Mouse (Mus musculus) spleen, adult 2 months (tissue): Measurements from ENCODE around the gene Ppp6r1. TPM values are rescaled to one million over a fixed set of nuclear protein-coding genes. Genes with fewer than 3 reads are reported as not detected.
"Not testable (repeated sequence)": the region's sequence is repeated elsewhere in the genome, so short reads cannot be mapped to it uniquely, and the experiment has no call there.

Source experiments
- DNase-seq, 2 experiments: peaks; one replicate each; pipeline versions ENCODE4 v3.0.0 to v3.0.0-alpha.2; 2012 to 2021; ENCODE audit warnings: low spot score in 2 of 2, low read depth in 1 of 2
- H3K27ac ChIP-seq: fragments of 200-500 bp; 2 replicates; pipeline ENCODE4 v1.5.1; 2012; ENCODE audit warnings: low read length, inconsistent platforms; ENCODE audit not compliant: insufficient read depth
- H3K27me3 ChIP-seq: fragments of 200-500 bp; 2 replicates; pipeline ENCODE4 v1.6.1; 2012; ENCODE audit warnings: mild to moderate bottlenecking, moderate library complexity, low read length, inconsistent platforms; ENCODE audit not compliant: control insufficient read depth, insufficient read depth
- H3K36me3 ChIP-seq: fragments of 200-500 bp; 2 replicates; pipeline ENCODE4 v1.6.1; 2012; ENCODE audit warnings: mild to moderate bottlenecking, low read length, inconsistent platforms; ENCODE audit not compliant: control insufficient read depth, insufficient read depth
- H3K4me1 ChIP-seq: fragments of 200-500 bp; 2 replicates; pipeline ENCODE4 v1.6.1; 2011; ENCODE audit warnings: inconsistent platforms; ENCODE audit not compliant: control insufficient read depth, insufficient read depth, insufficient read length
- H3K4me3 ChIP-seq: fragments of 200-500 bp; 2 replicates; pipeline ENCODE4 v1.5.1; 2011; ENCODE audit warnings: mild to moderate bottlenecking, inconsistent platforms; ENCODE audit not compliant: insufficient read depth, insufficient read length; ENCODE audit errors: extremely low read depth
- CTCF ChIP-seq: fragments of 200-500 bp; IDR thresholded peaks from 2 replicates; pipeline ENCODE4 v1.5.1; 2011; ENCODE audit warnings: mild to moderate bottlenecking, inconsistent platforms; ENCODE audit not compliant: insufficient read depth, insufficient read length, insufficient replicate concordance; ENCODE audit errors: extremely low read depth
- POLR2A ChIP-seq: fragments of 200-500 bp; IDR thresholded peaks from 2 replicates; pipeline ENCODE4 v1.6.1; 2011; ENCODE audit warnings: low read depth, low read length, inconsistent platforms
- WGBS: fragments of 180-500 bp; shearing (Covaris S2); methylation state at CpG from one replicate; pipeline ENCODE4 v1.1.7; 2018; 5-methylcytosine and 5-hydroxymethylcytosine counted together
- polyA plus RNA-seq: library from polyadenylated mRNA; depleted of rRNA; stranded (reverse); fragments of >200 nt; gene quantifications from 2 replicates; pipeline ENCODE4 v1.2.3, GENCODE M21; 2012; rRNA removed

Ppp6r1 gene
- polyA plus RNA-seq, 1 experiment, result 136 TPM

- Histone ChIP-seq H3K4me1 (no peaks in the 10 kb centered on the region), H3K27me3 (no peaks in the 10 kb centered on the region), H3K4me3 (no peak overlapping the region), H3K36me3 (no peaks in the 10 kb centered on the region), H3K27ac (no peak overlapping the region)
- WGBS, result 89% methylated on average over 12 of the region's 12 CpGs
- TF ChIP-seq CTCF (no peak), POLR2A (no peak)
- DNase-seq, result no peak
These were observed 47.3 kb downstream of the Ppp6r1 start for GRCm38 (mm10) chr7:4611511-4611910.

- no peaks in the 10 kb centered on the region for H3K27me3 ChIP-seq
- no peaks in the 10 kb centered on the region for H3K36me3 ChIP-seq
- 70% methylated on average over 5 of the region's 5 CpGs for WGBS
- H3K27ac ChIP-seq, result no peak overlapping the region
- H3K4me3 ChIP-seq, result no peak overlapping the region
- no peak for DNase-seq
- TF ChIP-seq CTCF (no peak), POLR2A (no peak)
- no peaks in the 10 kb centered on the region for H3K4me1 ChIP-seq
These were observed 50.8 kb downstream of the Ppp6r1 start for GRCm38 (mm10) chr7:4608002-4608401.

GRCm38 (mm10) chr7:4603873-4604272, 54.9 kb downstream of the Ppp6r1 start, which contains the start of gene Ptprh:
Gene Ptprh (minus strand): TSS chr7:4604041.
- no peak for DNase-seq
- H3K4me1 ChIP-seq, result no peaks in the 10 kb centered on the region
- 74% methylated on average over 6 of the region's 6 CpGs for WGBS

GRCm38 (mm10) chr7:4602969-4603368, 55.9 kb downstream of the Ppp6r1 start:
- Histone ChIP-seq H3K27me3 (no peaks in the 10 kb centered on the region), H3K4me1 (no peaks in the 10 kb centered on the region), H3K4me3 (no peak overlapping the region), H3K36me3 (no peaks in the 10 kb centered on the region), H3K27ac (no peak overlapping the region)
- TF ChIP-seq POLR2A, result no peak
- no peak for TF ChIP-seq CTCF
- WGBS, result 88% methylated on average over 6 of the region's 6 CpGs
- DNase-seq, result no peak

More at GRCm38 (mm10) chr7:4603873-4604272, 54.9 kb downstream of the Ppp6r1 start, which contains the start of gene Ptprh:
- Histone ChIP-seq H3K27me3 (no peaks in the 10 kb centered on the region), H3K36me3 (no peaks in the 10 kb centered on the region), H3K27ac (no peak within 1 kb of the TSS), H3K4me3 (no peak within 1 kb of the TSS)
- no peak for TF ChIP-seq POLR2A
- no peak for TF ChIP-seq CTCF

GRCm38 (mm10) chr7:4597046-4597445, 61.8 kb downstream of the Ppp6r1 start:
- not testable (repeated sequence) for H3K4me3 ChIP-seq, H3K27me3 ChIP-seq

More at GRCm38 (mm10) chr7:4597046-4597445, 61.8 kb downstream of the Ppp6r1 start:
- WGBS, result 36% methylated on average over 4 of the region's 4 CpGs
- not testable (repeated sequence) for H3K27ac ChIP-seq, DNase-seq, H3K4me1 ChIP-seq, H3K36me3 ChIP-seq

Other genes with a start within 250 kb of the Ppp6r1 start
- gene Rdh13, start 213.4 kb downstream of the Ppp6r1 start, polyA plus RNA-seq, result 6.4 and 7.8 TPM in 2 replicates
- gene Eps8l1, start 198.3 kb downstream of the Ppp6r1 start, polyA plus RNA-seq, result 0.12 and 0.18 TPM in 2 replicates
- gene Ppp1r12c, start 157.3 kb downstream of the Ppp6r1 start, polyA plus RNA-seq, result 92.6 and 98.8 TPM in 2 replicates
- gene Tnnt1, start 142.6 kb downstream of the Ppp6r1 start, polyA plus RNA-seq, result 0.34 and 0.53 TPM in 2 replicates
- gene Tnni3, start 134.8 kb downstream of the Ppp6r1 start, polyA plus RNA-seq, result 5.3 and 5.5 TPM in 2 replicates
- 9.6 and 10.4 TPM in 2 replicates for gene Dnaaf3, start 126.6 kb downstream of the Ppp6r1 start, polyA plus RNA-seq
- 0.21 and 0.34 TPM in 2 replicates for gene Syt5, start 111.5 kb downstream of the Ppp6r1 start, polyA plus RNA-seq
- gene Ptprh, start 55.0 kb downstream of the Ppp6r1 start, polyA plus RNA-seq, result 0.07 and 0.11 TPM in 2 replicates
- 31.9 and 32.7 TPM in 2 replicates for gene Tmem86b, start 27.6 kb downstream of the Ppp6r1 start, polyA plus RNA-seq
- gene Hspbp1, start 26.0 kb upstream of the Ppp6r1 start, polyA plus RNA-seq, result 32.2 and 37.3 TPM in 2 replicates
- gene Brsk1, start 31.6 kb upstream of the Ppp6r1 start, polyA plus RNA-seq, result 0.84 and 1.3 TPM in 2 replicates
- 3.8 and 3.9 TPM in 2 replicates for gene Tmem150b, start 66.2 kb upstream of the Ppp6r1 start, polyA plus RNA-seq
- gene Kmt5c, start 81.1 kb upstream of the Ppp6r1 start, polyA plus RNA-seq, result 105 and 138 TPM in 2 replicates
- gene Cox6b2, start 94.1 kb upstream of the Ppp6r1 start, polyA plus RNA-seq, result 14.5 and 44.8 TPM in 2 replicates
- gene Fam71e2, start 112.3 kb upstream of the Ppp6r1 start, polyA plus RNA-seq, result not detected in 2 replicates
- 0.09 and 0.23 TPM in 2 replicates for gene Il11, start 123.8 kb upstream of the Ppp6r1 start, polyA plus RNA-seq
- gene Tmem190, start 123.9 kb upstream of the Ppp6r1 start, polyA plus RNA-seq, result not detected in 2 replicates
- 17.5 and 34.9 TPM in 2 replicates for gene Tmem238, start 130.6 kb upstream of the Ppp6r1 start, polyA plus RNA-seq
- gene Rpl28, start 133.9 kb upstream of the Ppp6r1 start, polyA plus RNA-seq, result 316 and 418 TPM in 2 replicates
- gene Ube2s, start 153.6 kb upstream of the Ppp6r1 start, polyA plus RNA-seq, result 167 and 175 TPM in 2 replicates
- 0.16 and 0.23 TPM in 2 replicates for gene Shisa7, start 185.7 kb upstream of the Ppp6r1 start, polyA plus RNA-seq
- gene Isoc2b, start 211.2 kb upstream of the Ppp6r1 start, polyA plus RNA-seq, result 7.2 and 12.1 TPM in 2 replicates
- gene Isoc2a, start 218.1 kb upstream of the Ppp6r1 start, polyA plus RNA-seq, result 14.5 and 15.3 TPM in 2 replicates
- 0.08 TPM in 1 of 2 replicates, not detected in the other for gene Gm36210, start 247.5 kb upstream of the Ppp6r1 start, polyA plus RNA-seq